Mouse (Mus musculus): ENCODE results near the gene Actg2.
"Not testable (repeated sequence)": the region's sequence is repeated elsewhere in the genome, so short reads cannot be mapped to it uniquely, and the experiment has no call there.

Actg2 gene

DNA sequence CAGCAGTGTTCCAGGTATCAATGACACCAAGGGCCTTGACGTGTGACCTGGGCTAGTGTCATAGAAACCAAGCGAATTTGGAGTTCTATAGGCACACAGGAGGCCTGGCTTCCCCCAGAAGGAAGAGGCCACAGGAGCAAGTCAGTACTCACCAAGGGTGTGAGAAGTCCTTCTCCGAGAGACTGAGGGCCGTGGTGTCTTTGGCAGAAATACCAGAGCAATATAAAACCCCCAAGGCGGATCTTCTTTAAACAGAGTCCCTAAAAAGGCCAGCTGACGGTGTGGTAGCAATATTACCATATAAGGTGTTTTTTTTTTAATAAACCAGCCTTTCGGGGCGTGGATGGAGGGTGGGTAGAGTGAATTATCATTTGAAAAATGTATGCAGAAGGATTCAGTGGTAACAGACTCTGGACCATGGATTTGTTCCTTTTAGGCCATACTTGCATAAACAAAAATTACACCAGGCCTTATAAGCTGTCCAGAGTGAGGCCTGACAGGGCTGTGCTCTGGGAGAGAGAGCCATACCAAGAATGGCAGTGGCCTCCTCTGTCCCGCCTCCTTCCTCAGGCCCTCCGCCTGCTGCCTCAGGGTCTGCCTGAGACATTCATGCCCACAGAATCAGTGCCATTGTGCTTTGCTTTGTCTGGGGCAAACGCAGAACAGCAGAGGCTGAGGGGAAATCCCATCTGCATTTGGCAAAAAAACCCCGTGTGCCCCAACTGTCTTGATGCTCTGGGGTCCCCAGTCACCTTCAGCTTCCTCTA, at the start of gene Actg2:
TSS of gene Actg2 (minus strand) at position 238 of the 767 bp plus-strand sequence.
- no peak for DNase-seq (ENCODE audit: low read depth, low spot score)

DNA sequence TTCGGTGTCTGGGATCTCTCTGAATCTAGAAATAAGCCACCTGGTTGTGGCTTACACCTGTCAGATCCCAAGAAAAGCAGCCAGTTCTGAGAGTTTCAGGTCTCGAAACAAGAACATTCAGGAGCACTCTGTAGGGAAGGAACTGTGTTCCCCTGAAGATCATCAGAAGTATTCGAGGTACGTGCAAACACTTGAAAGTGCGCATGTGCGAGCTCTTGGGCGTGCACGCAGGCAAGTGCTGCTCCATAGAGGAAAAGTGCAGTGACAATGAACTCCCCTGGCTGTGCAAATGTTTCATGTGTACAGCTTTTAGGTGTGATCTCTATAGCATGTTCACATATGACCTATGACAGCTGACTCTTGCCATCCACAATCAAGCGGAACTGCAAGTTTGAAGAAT, 49.3 kb upstream of the Actg2 start:
- DNase-seq (ENCODE audit: low read depth, low spot score) = not testable (repeated sequence)

DNA sequence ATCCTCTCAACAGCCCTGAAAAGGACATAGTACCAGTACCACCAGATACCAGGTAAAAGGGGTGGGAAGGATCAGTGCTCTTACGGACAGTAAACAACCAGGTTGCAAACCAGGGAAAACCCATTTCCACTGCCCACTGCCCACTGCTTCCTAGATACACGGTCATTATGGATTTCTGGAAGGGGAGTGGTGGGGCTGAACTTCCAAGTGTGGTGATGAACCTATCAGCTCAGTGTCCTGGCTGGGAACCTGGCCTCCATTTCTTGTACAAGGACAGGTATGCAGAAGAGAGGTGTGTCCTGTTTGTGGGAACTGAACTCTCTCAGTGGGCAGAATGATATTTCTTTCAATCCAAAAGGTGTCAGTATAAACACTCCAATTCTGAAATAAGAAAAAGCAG, 47.5 kb upstream of the Actg2 start:
- DNase-seq (ENCODE audit: low read depth, low spot score) = no peak

DNA sequence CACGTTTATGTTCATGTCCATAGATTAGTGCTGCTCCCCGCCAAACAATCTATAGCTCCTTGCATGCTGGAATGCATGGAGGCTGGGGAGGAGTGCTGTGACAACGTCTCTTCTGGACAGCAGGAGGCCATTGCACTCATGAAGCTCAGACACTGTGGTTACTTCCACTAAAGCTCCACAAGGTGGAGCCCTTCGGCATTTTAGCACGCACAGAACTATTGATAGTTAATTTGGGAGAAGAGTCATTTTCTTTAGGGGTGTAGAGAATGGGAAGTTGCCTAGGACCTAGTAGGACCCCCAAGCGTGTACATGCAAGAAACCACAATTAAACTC, 46.8 kb upstream of the Actg2 start:
- peak; percentile 34 for DNase-seq (ENCODE audit: low read depth, low spot score)

DNA sequence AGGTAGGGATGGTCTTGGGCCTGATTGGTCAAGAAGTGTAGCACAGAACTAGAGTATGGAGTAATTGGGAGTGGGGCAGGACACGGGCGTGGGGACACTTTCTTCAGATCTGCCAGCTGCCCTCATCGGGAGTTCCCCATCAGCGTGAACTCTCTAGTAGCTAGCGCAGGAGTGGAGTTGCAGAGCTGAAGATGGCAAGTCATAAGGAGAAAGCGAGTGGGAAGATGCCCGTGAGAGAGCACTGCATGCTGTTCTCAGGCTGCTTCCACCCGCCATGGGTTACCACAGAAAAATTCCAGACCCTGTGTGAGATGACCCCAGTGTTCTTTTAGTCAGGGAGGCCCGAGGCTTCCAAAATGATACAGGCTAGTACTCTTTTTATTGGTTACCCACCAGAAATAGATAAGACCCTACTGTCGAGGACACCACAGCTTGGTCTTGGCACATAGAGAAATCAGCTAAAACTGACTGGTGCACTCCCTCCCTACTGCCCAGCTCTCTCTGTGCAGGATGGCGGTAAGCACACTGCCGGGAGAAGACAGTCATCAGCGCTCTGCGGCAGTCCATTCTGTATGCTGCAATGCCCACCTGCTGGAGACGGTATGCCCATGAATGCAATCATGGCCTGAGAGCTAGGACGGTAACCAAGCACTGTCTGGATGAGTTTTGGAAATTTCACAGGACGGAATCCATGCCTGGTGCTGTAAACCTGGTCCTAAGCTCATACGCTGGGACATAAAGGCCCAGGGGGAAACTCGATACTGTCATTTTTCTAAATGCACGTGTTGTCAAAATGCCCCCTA, 46.3 kb upstream of the Actg2 start:
- no peak for DNase-seq (ENCODE audit: low read depth, low spot score)

DNA sequence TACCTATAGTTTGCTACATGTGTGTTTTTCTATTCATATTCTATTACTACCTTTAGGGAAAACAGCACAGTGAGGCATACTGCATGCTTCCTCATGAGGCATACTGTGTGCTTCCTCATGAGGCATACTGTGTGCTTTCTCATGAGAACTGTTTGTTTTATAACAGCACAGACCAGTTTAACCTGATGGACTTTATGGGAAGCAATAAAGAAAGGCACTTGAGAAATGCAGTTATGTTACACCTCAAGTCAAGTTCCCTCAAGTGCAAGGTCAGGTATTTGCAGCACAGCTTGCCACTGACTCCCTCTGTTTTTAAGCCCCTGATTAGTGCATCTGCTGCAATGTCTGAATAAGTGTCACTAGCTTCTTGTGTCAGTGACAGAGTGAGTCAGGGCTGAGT, 41.5 kb upstream of the Actg2 start:
- DNase-seq (ENCODE audit: low read depth, low spot score) = no peak

DNA sequence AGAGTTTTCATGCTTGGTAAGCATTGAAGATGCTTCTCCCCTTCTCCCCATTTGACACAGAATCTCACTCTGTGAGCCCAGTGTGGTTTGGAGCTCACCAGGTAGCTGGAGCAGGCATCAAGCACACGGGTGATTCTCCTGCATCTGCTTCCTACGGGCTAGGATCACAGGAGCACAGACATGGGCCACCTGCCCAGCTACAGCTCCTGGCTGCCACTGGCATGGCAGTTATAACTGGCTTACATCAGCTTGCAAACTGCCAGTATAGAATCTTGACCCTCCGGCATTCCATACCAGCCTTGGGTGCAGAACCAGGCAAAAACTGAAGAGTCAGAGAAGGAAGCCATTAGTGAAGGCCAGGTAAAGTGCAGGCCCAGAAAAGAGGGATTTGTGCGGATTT, 39.5 kb upstream of the Actg2 start:
- DNase-seq (ENCODE audit: low read depth, low spot score) = no peak

DNA sequence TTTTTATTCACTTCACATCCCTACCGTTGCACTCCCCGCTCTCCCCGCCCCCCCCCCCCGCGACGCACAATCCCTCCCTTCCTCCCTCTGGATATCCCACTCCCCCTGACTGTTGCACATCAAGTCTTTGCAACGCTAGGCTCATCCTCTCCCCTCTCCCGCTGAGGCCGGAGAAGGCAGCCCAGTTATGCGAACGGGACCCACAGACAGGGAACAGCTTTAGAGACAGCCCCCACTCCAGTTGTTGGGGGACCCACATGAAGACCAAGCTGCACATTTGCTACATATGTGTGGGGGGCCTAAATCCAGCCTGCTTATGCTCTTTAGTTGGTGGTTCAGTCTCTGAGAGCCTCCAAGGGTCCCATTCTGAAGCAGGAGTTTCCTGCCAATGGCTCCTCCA, 36.6 kb upstream of the Actg2 start, which contains the start of gene Stambp:
TSS of gene Stambp (minus strand) at position 59 of the 400 bp plus-strand sequence.
- DNase-seq (ENCODE audit: low read depth, low spot score) = no peak

DNA sequence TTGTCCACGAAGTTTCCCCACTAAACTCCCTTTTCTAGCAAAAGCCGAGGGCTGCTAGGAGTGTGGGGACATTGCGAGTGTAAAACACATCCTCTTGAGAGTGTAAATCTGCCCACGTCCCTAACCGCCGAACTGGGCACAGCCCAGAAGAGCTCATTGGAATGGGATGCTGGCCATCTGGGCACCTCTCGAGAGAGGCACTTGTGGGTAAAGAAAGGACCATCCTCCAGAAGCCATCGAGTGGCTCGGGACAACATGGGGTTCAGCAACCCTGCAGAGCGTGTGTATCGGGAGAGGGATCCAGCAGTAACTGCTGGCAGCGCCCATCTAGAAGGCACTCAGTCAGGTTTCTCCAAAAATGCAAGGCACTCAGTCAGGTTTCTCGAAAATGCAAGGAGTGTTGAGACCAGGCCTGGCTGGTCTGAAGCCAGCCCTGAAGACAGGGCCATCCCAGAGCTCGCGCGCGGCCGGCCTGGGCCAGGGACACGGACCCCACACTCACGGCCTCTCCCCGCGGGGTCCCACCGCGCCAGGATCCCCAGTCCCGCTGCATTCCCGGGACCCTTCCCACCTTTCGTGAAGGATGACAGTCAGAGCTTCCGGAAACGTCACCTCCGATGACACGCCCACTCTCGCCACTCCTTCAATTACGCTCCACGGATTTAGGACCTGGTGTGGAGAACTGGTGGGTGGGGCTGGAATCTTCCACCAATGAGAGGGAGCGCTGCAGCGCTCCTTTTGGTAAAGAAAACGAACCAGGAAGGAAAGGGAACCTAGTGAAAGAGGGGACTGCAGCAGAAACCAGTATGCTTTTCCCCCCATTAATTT, 36.0 kb upstream of the Actg2 start:
- peak; percentile 92 for DNase-seq (ENCODE audit: low read depth, low spot score)

DNA sequence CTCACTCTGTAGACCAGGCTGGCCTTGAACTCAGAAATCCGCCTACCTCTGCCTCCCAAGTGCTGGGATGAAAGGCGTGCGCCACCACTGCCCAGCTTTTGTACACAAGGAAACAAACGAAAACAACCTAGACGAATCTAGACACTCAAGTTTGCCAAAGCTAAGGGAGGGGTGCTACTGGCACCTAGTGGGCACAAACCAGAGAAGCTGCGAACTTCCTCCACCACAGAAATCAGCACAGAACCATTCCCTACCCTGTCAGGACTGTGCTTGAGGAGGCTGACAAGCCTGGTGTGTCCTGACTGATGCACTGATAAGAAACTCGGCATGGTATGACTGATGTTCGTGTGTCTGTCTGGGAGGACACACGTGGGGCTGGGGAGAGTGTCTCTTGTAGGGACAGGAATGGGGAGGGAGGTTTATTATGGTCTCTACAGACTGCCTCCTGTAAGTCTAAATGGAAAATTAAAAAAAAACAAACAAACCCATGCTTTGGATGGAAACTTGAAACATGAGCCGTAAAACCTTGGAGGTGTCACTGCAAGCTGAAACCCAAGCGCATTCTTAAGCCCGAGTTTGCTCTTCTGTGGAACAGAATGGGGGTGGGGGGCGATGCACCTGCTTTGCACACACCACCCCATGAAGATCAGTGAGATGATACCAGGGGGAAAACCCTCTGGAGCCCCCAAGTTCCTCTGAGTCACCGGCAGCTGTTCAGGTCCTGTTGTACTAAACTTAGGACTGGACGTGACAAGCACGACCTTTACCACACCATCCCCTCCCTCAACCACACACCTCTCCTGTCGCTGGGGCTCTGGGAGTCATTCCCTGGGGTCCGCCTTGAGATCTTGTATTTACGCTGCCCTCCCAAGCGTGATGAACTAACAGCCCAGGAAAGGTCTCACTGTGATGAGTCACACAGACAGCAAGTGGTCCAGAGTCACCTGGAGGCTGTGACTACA, 33.1 kb upstream of the Actg2 start:
- no peak for DNase-seq (ENCODE audit: low read depth, low spot score)

DNA sequence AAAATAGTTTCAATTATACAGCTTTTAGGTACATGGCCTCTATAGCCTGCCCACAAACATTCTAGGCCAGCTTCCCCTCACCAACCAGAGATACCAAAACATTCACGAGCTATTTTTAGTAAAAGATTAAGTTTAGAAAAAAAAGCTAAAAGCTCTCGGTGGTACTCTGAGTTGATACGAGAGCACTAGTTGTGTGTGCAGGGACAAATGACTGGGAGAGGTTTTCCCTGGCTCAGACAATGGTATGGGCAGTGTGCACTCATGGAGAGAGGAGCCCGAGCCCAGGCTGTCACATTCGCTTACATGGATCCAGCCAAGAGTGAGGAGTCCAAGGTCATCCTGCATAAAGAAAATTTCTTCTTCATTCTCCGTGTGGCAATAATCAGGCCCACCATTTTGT, 19.9 kb upstream of the Actg2 start:
- DNase-seq (ENCODE audit: low read depth, low spot score) = no peak

DNA sequence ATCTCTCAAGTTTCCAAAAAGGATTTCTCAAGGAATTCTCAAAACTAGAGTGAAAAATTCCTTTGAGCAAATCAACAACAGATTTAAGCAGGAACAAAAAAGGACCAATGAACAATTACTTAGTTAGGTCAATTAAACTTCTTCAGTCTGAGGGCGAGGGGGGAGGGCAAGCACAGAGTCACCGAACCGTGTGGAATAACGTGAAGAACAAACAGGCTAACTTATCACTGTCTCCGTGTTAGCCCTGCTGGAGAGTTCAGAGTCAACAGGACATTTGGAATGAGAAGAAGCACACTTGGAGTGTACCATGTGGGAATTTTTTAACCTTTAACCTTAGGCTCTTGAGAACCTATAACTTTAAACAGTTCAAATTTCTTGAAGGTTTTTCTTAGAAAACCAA, 12.3 kb upstream of the Actg2 start:
- DNase-seq (ENCODE audit: low read depth, low spot score) = no peak

DNA sequence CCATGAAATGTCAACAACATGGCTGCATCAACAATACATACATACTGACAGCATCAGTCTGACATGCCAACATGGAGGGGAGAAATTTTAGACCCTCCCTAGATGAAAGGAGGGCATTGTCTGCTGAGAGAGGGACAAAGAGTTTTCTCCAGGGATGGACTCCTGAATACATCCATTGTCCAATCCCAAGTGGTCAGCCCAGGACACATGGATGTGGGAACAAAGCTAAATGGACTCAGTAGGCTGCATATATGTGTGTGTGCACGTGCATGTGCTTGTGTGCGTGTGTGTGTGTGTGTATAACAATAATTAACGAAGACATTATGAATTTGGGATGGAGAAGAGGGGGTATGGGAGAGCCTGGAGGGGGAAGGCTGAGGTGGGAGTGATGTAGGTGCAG, 9.7 kb upstream of the Actg2 start:
- no peak for DNase-seq (ENCODE audit: low read depth, low spot score)

DNA sequence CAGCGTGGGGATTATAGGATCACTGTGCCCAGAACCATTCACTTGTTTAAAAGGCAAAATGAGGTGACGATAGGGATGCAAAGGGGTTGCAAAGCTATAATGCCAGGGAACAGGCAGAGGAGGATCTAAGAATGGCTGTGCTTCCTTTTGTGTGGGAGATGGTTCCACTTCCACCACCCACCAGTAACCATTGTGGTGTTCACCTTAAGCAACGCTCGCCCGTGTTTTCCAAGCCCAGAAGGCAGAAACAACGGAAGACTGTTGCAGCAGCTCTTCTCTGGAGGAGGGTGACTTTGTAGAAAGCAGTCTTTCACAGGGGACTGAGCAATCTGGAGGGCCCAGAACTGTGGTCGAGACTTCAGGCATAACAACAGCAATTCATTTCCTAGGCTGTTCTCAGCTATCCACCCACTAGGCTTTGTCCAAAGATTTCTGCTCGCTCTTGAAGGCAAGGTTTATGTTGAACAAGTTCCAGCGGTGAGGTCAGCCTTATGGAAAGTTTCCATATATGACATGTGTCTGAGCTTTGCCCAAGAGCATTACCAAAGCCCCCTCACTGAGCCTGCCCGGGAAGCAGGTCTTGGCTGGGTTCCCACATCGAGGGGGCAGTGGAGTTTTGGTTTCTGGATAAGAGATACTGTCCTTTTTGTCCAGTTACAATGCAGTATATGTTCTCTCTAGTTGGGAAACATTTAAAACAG, 5.8 kb upstream of the Actg2 start:
- DNase-seq (ENCODE audit: low read depth, low spot score) = no peak

DNA sequence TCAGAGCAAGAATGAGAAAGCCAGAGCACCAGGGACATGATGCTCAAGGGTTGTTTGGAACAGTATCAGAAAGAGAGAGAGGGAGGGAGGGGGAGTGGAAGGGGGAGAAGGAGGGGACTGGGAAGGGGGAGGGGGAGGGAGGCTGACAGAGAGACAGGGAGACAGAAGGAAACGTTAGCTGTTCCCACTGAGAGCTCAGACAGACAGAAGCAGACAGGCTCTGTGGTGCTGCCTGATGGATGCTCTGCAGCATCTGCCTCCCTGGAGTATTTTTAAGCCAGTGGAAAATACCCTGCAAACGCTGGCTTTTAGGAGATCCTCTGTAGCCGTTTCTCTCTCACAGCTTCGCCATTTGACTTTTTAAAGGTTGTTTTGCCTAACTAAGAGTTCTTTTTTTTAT, 4.0 kb upstream of the Actg2 start:
- DNase-seq (ENCODE audit: low read depth, low spot score) = no peak

DNA sequence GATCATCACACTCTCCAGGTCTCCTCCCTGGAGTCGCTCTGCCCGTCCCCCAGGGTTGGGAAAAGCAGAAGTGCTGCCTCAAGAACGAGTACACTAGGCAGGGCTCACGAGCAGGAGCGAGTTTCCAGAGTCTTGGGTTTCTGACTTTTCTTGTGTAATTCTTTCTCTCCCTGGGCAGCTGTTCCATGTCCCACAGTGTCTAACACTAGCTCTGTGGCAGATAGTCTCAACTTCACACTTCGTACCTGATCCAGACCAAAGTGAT, 662 bp upstream of the Actg2 start:
- no peak for DNase-seq (ENCODE audit: low read depth, low spot score)

DNA sequence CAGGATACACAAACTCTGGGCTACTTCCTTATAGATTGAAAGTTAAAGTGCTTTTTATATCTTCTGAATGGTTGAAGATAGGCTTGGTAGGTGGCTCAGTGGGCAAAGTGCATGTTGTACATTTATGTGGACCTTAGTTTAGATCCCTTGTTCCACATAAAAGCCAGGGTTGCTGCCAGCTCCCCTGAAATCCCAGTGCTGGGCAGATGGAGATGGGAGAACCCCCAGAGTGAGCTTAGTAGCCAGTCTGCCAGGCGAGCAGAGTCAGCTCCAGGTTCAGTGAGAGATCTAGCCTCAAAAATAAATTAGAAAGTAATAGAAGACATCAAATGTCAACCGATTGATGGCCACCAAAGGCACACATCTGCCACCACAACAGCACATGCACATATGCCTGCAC, 3.5 kb downstream of the Actg2 start:
- DNase-seq (ENCODE audit: low read depth, low spot score) = no peak

DNA sequence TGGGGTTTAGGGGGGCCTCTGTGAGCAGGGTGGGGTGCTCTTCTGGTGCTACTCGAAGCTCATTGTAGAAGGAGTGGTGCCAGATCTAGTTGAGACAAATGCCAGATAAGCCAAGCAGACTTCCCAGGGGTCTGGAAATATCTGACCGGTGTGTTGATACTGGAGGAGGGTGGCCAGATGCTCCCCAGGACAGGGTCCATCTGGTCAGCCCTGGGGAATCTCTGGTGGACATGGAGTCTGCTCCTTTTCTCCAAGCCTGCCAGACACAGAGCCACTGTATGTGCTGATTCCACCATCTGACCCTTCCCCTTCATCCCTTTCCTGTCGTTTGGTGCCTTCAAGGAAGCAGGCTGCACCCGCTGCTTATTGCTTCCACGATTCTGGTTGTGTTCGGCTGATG, 12.9 kb downstream of the Actg2 start:
- DNase-seq (ENCODE audit: low read depth, low spot score) = no peak

DNA sequence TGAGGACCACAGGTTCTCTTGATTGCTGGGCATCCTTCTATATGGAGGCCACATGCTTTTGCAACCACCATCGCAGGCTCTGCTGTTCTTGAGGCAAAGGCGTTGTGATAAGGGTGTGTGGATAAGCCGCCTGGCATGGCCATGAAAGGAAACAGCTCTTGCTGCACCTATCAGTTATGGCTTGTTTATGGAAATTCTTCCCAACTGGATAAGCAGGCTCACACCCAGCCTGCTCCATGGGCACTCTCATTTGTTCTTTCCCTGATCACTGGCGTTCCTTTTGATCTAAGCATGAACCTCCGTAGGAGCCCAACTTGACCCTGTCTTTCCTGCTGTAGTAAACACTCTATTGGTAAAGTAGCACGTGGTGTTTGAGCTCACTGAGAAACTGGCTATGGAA, 14.3 kb downstream of the Actg2 start:
- no peak for DNase-seq (ENCODE audit: low read depth, low spot score)

DNA sequence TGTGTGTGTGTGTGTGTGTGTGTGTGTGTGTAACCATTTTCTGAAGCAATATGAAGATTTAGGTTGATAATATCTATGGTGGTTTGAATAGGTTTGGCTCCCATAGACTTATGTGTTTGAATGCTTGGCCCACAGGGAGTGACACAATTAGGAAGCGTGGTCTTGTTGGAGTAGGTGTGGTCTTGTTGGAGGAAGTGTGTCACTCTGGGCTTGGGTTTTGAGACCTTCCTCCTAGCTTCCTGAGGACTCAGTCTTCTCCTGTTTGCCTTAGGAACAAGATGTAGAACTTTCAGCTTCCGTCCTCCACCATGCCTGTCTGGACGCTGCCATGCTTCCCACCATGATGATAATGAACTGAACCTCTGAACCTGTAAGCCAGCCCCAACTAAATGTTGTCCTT, 17.4 kb downstream of the Actg2 start:
- DNase-seq (ENCODE audit: low read depth, low spot score) = no peak

DNA sequence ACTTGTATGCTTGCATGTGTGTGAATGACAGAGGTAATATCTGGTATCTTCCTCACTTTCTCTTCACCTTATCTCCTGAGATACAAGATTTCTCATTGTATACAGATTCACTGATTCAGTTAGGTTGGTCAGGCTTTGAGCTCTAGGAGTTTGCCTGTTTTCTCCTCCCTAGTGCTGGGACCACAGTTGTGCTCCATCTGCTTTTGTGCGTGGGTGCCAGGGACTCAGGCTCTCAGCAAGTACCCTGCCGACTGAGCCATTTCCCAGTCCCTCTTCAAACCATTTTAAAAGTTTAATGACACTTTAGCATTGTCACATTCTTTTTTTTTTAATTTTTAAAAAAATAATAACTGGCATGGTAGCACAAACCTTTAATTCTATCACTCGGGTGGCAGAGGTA, 20.9 kb downstream of the Actg2 start:
- no peak for DNase-seq (ENCODE audit: low read depth, low spot score)

All from brain, embryonic 18.5 days (tissue).